Mouse (Mus musculus): ENCODE results near the gene Fam186b. TPM values are rescaled to one million over a fixed set of nuclear protein-coding genes. Genes with fewer than 3 reads are reported as not detected.

Fam186b gene
- polyA plus RNA-seq, 1 experiment from 2014 or later: 0.40 TPM

GRCm38 (mm10) chr15:99333676-99334065 is 38.0 kb upstream of the Fam186b start:
- Histone ChIP-seq H3K4me2 (peak overlapping the region; percentile 32), H3K9ac (peak overlapping the region; percentile 70), H3K4me1 (peaks cover 98% of the 10 kb centered on the region), H3K27me3 (replicated peaks) (no peaks in the 10 kb centered on the region), H3K27ac (replicated peaks) (peak overlapping the region; percentile 95), H3K36me3 (peaks cover 38% of the 10 kb centered on the region), H3K9me3 (no peaks in the 10 kb centered on the region), H3K4me3 (no peak overlapping the region)
- no peak for ATAC-seq (ENCODE audit: extremely low read depth, insufficient number of reproducible peaks, low FRiP score, low TSS enrichment)
- 54% methylated on average over 3 of the region's 3 CpGs for WGBS

GRCm38 (mm10) chr15:99332921-99333675 is 37.4 kb upstream of the Fam186b start:
- Histone ChIP-seq H3K9ac (peak overlapping the region; percentile 70), H3K36me3 (peaks cover 44% of the 10 kb centered on the region), H3K9me3 (no peaks in the 10 kb centered on the region), H3K4me2 (peak overlapping the region; percentile 32), H3K4me3 (no peak overlapping the region), H3K4me1 (peaks cover 93% of the 10 kb centered on the region), H3K27me3 (replicated peaks) (no peaks in the 10 kb centered on the region), H3K27ac (replicated peaks) (peak overlapping the region; percentile 95)
- 26% methylated on average over 9 of the region's 9 CpGs for WGBS
- peak; percentile 59 for ATAC-seq (ENCODE audit: extremely low read depth, insufficient number of reproducible peaks, low FRiP score, low TSS enrichment)

DNA sequence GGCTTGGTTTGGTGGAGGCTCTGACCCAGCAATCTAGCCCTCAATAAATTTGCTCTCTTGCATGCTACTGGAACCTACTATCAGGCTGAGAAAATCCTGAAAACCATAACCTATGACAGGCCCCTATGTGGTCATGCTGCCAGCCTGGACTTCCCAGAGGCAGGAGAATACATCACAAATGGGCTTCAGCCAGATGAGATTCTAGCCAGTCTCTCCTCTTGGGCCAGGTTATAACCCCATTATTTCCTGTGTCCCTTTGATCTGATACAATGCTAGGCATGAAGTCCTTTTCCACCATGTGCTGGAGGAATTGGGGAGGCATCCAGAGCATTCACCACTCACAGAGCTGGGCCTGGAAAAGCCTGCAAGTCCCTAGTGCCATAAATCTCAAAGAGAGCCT is 36.4 kb upstream of the Fam186b start:
- H3K36me3 ChIP-seq: peaks cover 48% of the 10 kb centered on the region
- H3K4me2 ChIP-seq: peak overlapping the region; percentile 32; the same call in 1 of the 2 replicates
- no peak for ATAC-seq (ENCODE audit: extremely low read depth, insufficient number of reproducible peaks, low FRiP score, low TSS enrichment)
- no peak overlapping the region for H3K4me3 ChIP-seq
- peaks cover 83% of the 10 kb centered on the region for H3K4me1 ChIP-seq
- peak overlapping the region; percentile 70 for H3K9ac ChIP-seq
- H3K27me3 ChIP-seq (replicated peaks): no peaks in the 10 kb centered on the region
- H3K27ac ChIP-seq (replicated peaks): peak overlapping the region; percentile 95
- no peaks in the 10 kb centered on the region for H3K9me3 ChIP-seq

DNA sequence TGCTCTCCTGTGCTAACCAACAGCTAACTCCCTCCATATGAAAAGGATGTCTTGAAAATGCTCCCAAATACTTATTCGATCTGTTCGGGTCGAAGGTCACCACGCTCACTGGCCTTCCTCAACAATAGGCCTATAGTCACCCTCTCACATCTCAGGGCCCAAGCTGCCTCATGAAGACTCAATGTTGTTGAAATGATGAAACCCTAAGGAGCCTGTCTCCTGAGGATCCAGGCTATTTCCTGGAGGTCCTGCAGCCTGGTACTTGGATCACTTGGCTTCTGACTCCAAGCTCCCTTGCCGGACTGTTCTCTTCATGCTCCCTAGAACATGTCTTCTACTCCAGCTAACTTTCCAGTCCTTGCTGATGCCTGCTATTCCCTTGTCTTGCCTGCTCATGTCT is 35.7 kb upstream of the Fam186b start:
- H3K27ac ChIP-seq (replicated peaks): peak overlapping the region; percentile 95; the same call in 1 of the 2 replicates
- H3K9me3 ChIP-seq: no peaks in the 10 kb centered on the region

GRCm38 (mm10) chr15:99330324-99330723 is 34.6 kb upstream of the Fam186b start:
- Histone ChIP-seq H3K36me3 (peaks cover 64% of the 10 kb centered on the region), H3K4me2 (no peak overlapping the region), H3K9ac (no peak overlapping the region; the same call in 1 of the 2 replicates), H3K27ac (replicated peaks) (no peak overlapping the region; the same call in 1 of the 2 replicates), H3K4me3 (no peak overlapping the region), H3K9me3 (no peaks in the 10 kb centered on the region), H3K4me1 (peaks cover 65% of the 10 kb centered on the region), H3K27me3 (replicated peaks) (no peaks in the 10 kb centered on the region)
- no peak for ATAC-seq (ENCODE audit: extremely low read depth, insufficient number of reproducible peaks, low FRiP score, low TSS enrichment)
- WGBS: 68% methylated on average over 2 of the region's 2 CpGs

More for the DNA sequence above, 35.7 kb upstream of the Fam186b start:
- ATAC-seq (ENCODE audit: extremely low read depth, insufficient number of reproducible peaks, low FRiP score, low TSS enrichment): no peak
- Histone ChIP-seq H3K27me3 (replicated peaks) (no peaks in the 10 kb centered on the region), H3K4me1 (peaks cover 75% of the 10 kb centered on the region), H3K36me3 (peaks cover 54% of the 10 kb centered on the region), H3K4me2 (no peak overlapping the region), H3K4me3 (no peak overlapping the region), H3K9ac (0 out of 2 replicates have a peak overlapping the region, but pooled peaks have one; percentile 70)
- WGBS: 77% methylated on average over 5 of the region's 5 CpGs

- ATAC-seq (ENCODE audit: extremely low read depth, insufficient number of reproducible peaks, low FRiP score, low TSS enrichment): no peak
- no peak overlapping the region for H3K4me2 ChIP-seq
- H3K9ac ChIP-seq: no peak overlapping the region
- peaks cover 80% of the 10 kb centered on the region for H3K36me3 ChIP-seq
- H3K4me1 ChIP-seq: peaks cover 42% of the 10 kb centered on the region
- 0 out of 2 replicates have a peak overlapping the region, but pooled peaks have one; percentile 73 for H3K27ac ChIP-seq (replicated peaks)
- no peak overlapping the region for H3K4me3 ChIP-seq
- no peaks in the 10 kb centered on the region for H3K27me3 ChIP-seq (replicated peaks)
- H3K9me3 ChIP-seq: no peaks in the 10 kb centered on the region
- WGBS: 89% methylated on average over 5 of the region's 5 CpGs
Measured at GRCm38 (mm10) chr15:99328011-99328410, 32.3 kb upstream of the Fam186b start.

DNA sequence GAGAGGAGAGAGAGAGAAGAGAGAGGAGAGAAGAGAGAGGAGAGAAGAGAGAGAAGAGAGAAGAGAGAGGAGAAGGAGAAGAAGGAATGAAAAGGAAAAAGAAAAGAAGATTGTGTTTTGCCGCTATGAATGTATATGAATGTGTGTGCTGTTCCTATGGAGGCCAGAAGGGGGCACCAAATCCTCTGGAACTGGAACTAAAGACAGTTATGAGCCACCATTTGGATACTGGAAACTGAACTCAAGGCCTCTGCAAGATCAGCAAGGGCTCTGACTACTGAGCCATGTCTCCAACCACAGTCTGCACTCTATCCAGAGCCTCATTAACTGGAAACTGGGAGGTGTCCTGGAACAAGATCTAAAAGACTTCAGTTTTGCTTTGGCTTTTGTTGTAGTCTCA is 31.3 kb upstream of the Fam186b start:
- Histone ChIP-seq H3K27ac (replicated peaks) (peak overlapping the region; percentile 73), H3K9me3 (no peaks in the 10 kb centered on the region), H3K27me3 (replicated peaks) (no peaks in the 10 kb centered on the region), H3K36me3 (peaks cover 88% of the 10 kb centered on the region), H3K4me2 (no peak overlapping the region), H3K4me1 (peaks cover 31% of the 10 kb centered on the region), H3K9ac (no peak overlapping the region), H3K4me3 (no peak overlapping the region)
- 60% methylated on average over 1 of the region's 1 CpGs for WGBS
- ATAC-seq (ENCODE audit: extremely low read depth, insufficient number of reproducible peaks, low FRiP score, low TSS enrichment): no peak

GRCm38 (mm10) chr15:99326407-99326806 is 30.7 kb upstream of the Fam186b start:
- H3K4me1 ChIP-seq: peaks cover 26% of the 10 kb centered on the region
- no peak overlapping the region for H3K9ac ChIP-seq
- H3K36me3 ChIP-seq: peaks cover 88% of the 10 kb centered on the region
- H3K4me2 ChIP-seq: no peak overlapping the region
- H3K4me3 ChIP-seq: no peak overlapping the region
- 48% methylated on average over 2 of the region's 2 CpGs for WGBS
- no peaks in the 10 kb centered on the region for H3K27me3 ChIP-seq (replicated peaks)
- H3K9me3 ChIP-seq: no peaks in the 10 kb centered on the region
- ATAC-seq (ENCODE audit: extremely low read depth, insufficient number of reproducible peaks, low FRiP score, low TSS enrichment): no peak
- H3K27ac ChIP-seq (replicated peaks): peak overlapping the region; percentile 73

DNA sequence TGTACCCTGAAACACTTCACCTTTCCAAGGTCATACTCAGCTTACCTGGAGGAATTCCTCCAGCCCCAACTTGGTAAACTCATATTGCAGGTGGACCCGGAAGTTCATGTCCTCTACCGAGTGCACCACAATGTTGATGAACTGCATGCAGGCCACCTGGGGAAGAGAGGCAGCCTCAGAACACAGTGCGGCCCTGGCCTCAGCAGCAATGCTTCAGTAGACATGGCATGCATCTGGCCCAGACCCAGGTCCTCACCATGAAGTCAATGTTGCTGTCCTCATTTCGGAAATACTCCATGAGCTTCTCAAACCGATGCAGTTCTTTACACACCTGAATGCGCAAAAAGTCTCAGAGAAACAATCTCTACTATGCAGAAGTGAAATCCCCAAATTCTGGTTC is 29.9 kb upstream of the Fam186b start:
- no peak for ATAC-seq (ENCODE audit: extremely low read depth, insufficient number of reproducible peaks, low FRiP score, low TSS enrichment)
- peak overlapping the region; percentile 73 for H3K27ac ChIP-seq (replicated peaks)

GRCm38 (mm10) chr15:99324151-99324550 is 28.5 kb upstream of the Fam186b start:
- Histone ChIP-seq H3K27ac (replicated peaks) (no peak overlapping the region), H3K9me3 (no peaks in the 10 kb centered on the region), H3K9ac (no peak overlapping the region), H3K4me3 (no peak overlapping the region), H3K4me1 (peaks cover 7% of the 10 kb centered on the region), H3K4me2 (no peak overlapping the region), H3K36me3 (peaks cover 98% of the 10 kb centered on the region), H3K27me3 (replicated peaks) (no peaks in the 10 kb centered on the region)
- ATAC-seq (ENCODE audit: extremely low read depth, insufficient number of reproducible peaks, low FRiP score, low TSS enrichment): no peak
- 79% methylated on average over 9 of the region's 9 CpGs for WGBS

More for the DNA sequence above, 29.9 kb upstream of the Fam186b start:
- no peak overlapping the region for H3K4me3 ChIP-seq
- H3K9me3 ChIP-seq: no peaks in the 10 kb centered on the region
- peaks cover 18% of the 10 kb centered on the region for H3K4me1 ChIP-seq
- H3K27me3 ChIP-seq (replicated peaks): no peaks in the 10 kb centered on the region
- H3K9ac ChIP-seq: no peak overlapping the region
- peaks cover 95% of the 10 kb centered on the region for H3K36me3 ChIP-seq
- WGBS: 88% methylated on average over 6 of the region's 6 CpGs
- H3K4me2 ChIP-seq: no peak overlapping the region

DNA sequence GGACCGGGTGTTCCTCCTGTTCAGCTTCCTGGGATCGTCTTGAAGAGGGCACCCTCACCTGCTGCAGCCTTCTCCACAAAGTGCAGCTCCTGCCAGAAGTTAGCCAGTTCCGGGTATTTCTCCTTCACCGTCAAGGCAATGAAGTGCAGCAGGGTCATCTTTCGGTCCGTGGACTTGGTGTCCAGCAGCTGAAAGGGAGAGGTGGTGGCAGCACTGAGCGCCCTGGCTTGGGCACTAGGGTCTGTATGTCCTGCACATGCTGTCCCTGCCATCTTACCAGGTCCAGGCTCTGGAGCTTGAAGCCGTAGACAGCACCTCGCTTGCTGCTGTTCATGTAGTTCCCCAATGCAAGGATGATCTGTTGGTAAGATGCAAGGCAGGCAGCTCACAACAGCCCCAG is 25.3 kb upstream of the Fam186b start:
- H3K4me3 ChIP-seq: no peak overlapping the region
- no peak for ATAC-seq (ENCODE audit: extremely low read depth, insufficient number of reproducible peaks, low FRiP score, low TSS enrichment)
- H3K27ac ChIP-seq (replicated peaks): peak overlapping the region; percentile 36
- H3K36me3 ChIP-seq: peaks cover 99% of the 10 kb centered on the region
- H3K9me3 ChIP-seq: no peaks in the 10 kb centered on the region
- H3K27me3 ChIP-seq (replicated peaks): no peaks in the 10 kb centered on the region
- WGBS: 74% methylated on average over 9 of the region's 9 CpGs
- H3K9ac ChIP-seq: no peak overlapping the region
- no peak overlapping the region for H3K4me2 ChIP-seq
- H3K4me1 ChIP-seq: peaks cover 10% of the 10 kb centered on the region

DNA sequence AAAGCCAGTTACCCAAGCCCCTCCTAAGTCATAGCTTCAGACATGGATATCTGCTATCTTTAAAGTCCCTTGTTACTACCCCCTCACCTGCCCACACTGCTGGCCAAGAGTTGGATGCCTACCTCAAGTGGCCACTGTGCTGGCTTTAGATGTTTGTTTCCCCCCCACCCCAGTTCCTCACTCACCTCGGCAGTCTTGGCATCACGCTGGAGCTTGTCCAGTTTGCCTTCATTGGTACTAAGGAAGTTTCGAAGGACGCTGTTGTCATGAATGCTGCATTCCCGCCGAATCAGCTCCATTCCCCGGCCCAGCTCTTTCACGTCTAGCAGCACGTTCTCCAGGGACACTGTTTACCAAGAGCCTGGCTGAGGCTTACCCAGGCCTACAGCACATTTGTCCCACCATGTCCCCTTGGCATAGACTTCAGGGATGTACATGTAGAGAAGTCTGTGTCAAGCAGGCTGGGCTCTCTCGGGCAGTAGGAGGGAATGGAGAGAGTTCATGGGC is 24.5 kb upstream of the Fam186b start:
- Histone ChIP-seq H3K27me3 (replicated peaks) (no peaks in the 10 kb centered on the region), H3K36me3 (peaks cover 99% of the 10 kb centered on the region), H3K4me3 (no peak overlapping the region), H3K27ac (replicated peaks) (peak overlapping the region; percentile 84), H3K9me3 (no peaks in the 10 kb centered on the region), H3K9ac (no peak overlapping the region), H3K4me1 (peaks cover 10% of the 10 kb centered on the region), H3K4me2 (no peak overlapping the region)
- WGBS: 67% methylated on average over 10 of the region's 10 CpGs
- ATAC-seq (ENCODE audit: extremely low read depth, insufficient number of reproducible peaks, low FRiP score, low TSS enrichment): no peak
